Mouse (Mus musculus): ENCODE results near the gene Hscb.

Gene Hscb

DNA sequence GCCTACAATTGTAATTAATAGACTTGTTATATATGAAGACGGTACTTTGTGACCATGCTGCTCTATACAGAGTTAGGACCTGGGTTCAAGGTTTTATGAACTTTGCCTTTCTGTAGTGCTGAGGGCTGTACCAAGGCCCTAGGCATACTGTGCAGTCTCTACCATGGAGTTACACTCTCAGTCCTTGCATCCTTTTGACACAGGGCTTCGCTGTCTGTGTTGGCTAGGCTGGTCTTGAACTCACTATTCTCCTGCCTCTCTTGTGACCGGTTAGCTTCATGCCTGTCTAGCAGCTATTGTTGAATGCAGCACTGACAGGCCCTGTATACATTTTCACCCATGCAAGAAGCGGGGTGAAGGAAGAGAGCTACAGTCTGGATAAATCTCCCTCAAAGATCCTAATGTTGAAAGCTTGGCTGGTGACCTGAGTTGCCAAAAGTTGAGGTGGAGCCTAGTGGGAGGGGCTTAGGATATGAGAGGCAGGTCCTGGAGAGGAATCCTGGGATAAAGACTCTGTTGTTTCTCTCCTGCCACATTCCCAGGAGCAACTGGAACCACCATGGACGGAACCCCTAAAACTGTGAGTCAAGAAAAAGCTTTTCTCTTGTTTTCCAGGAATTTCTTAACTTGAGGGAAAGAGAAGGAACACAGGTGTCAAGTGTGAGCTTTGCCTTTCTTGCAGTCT lies 8.4 kb downstream of the Hscb start:
- no peak for DNase-seq (ENCODE audit: low spot score in 2 of 2)

DNA sequence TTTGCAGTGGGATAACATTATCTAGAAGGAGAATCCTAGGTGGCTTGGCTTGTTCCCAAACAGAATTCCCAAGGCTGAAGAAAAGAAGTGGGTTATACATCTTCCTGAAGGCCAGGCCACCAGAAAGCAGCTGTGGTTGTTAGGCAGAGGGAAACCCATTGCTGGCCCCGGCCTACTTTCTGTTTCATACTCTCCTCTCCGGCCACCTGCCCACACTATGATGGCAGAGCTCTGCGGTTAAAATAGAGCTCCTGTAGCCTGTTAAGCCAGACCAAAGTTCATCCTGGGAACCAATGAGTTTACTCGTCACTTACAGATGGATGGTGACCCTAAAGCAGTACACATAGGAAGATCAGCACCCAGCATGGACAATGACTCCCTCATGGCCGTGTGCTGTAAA lies 12.0 kb downstream of the Hscb start:
- no peak for DNase-seq (ENCODE audit: low spot score in 2 of 2)

GRCm38 (mm10) chr5:110826781-110827495 lies 12.6 kb downstream of the Hscb start:
- no peak for DNase-seq (ENCODE audit: low spot score in 2 of 2)

- DNase-seq (ENCODE audit: low spot score in 2 of 2), result no peak
These were observed 15.2 kb downstream of the Hscb start for GRCm38 (mm10) chr5:110824421-110824820.

DNA sequence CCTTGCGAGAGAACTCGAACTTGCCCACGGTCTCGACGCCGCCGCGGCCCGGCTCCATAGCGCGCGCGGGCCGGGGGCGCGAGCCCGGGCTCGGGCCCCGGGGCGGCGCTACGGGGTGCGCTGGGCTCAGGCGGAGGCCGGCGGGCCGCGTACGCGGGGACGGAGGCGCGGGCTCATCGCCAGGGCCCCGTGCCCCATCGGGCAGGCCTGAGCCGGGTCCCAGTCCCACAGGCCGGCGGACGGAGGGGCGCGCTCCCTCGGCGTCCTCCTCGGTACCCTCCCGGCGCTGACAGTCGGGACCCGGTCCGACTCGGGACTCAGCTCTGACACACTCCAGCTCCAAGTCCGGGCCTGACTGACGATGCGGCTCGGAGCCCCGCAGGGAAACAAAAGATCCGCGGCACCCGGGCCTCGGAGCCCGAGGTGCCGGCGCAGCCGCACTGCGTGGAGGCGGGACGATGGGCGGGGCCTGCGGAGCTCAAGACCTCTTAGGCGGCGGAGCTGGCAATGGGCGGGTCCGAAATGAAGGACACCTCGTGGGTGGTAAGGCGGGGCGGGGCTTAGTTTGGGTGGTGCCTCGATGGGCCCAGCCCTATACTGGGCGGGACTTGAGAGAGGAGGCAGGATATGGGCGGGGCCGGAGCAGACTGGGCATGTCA lies 29.8 kb downstream of the Hscb start, which contains the start of gene Ulk1:
Gene Ulk1, minus strand, starts transcription at position 431 of the 659 bp plus-strand sequence.
- peak; percentile 100 for DNase-seq (ENCODE audit: low spot score in 2 of 2)

DNA sequence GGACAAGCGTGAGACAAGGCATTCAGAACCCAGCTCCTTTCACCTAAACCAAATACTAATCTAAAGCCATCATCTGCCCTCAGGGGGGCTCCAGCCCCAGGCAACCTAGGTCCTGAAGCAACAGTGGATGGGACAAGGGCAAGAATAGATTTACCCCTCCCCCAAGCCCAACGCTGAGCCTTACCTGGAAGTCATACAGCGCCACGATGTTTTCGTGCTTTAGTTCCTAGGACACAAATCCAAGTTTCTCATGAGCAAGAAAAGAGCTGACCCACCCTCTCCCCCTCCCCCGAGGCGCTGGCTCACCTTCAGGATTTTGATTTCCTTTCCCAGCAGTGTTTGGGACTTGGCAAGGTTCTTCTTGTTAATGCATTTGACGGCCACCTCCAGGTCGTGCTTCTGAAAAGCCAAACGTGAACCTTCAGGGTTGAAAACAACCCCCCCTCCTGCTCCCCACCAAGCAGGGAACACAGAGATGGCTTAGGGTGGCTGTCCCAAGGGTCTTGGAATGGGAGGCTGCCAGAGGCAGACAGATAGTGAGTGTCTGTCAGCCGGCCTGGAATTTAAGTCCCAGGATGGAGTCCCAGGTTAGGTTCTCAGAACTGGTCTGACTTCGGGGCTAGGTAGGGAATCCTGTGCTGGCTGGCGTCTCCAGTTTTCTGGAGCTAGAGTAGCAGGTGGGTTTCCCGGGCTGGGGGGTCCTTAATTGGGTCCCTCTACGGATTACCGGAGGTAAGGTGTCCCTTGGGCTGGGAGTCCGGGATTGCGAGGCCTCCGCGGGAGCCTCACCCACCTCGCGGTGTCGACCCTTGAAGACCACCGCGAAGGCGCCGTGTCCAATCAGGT lies 30.5 kb downstream of the Hscb start:
- peak in 1 of 2 experiments; percentile 17 for DNase-seq (ENCODE audit: low spot score in 2 of 2)

DNA sequence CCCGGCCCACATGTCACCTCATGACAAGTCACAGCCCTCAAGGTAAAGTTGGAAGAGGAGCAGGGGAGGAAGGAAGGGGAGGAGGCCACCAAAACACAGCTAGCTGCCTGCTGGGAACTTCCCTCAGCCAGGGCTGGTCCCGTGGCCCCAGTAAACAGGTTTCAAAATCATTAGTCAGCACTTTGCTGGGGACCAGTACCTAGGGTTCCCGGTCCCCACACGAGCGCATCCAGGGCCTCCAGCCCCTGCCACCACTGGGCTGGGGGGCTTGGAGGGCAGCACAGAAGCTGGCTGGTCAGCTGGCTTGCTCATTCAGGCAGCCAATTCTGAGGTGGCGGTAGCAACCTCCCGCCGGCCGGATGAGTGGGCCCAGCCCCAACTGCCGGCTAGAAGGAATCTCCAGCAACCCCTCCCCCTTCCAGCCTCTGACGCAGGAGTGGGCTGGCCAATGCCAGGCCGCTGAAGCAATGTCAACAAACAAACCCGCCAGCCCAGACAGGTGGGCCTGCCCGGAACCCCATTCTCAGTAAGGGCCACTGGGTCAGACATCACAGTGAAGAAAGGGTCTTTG lies 31.4 kb downstream of the Hscb start:
- peak; percentile 62 to 76 for DNase-seq (ENCODE audit: low spot score in 2 of 2)

DNA sequence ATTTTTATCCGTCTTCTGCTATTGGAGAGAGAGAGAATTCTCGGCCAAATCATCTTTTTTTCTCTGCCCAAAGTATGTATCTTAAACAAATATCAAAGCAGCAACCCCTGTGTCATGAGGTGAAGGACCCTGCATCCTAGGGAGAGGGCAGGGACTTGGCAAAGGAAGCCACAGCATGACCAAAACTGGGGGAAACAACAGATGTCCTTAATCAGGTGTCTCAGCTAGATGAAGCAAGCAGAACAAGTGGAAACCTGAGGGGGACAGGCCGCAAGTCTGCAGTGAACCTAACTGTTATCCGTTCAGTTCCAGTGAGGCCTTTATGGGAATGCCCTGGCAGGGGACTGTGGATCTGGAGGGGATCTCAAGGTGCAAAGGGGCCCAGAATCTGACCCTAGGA lies 32.1 kb downstream of the Hscb start:
- DNase-seq (ENCODE audit: low spot score in 2 of 2), result no peak

DNA sequence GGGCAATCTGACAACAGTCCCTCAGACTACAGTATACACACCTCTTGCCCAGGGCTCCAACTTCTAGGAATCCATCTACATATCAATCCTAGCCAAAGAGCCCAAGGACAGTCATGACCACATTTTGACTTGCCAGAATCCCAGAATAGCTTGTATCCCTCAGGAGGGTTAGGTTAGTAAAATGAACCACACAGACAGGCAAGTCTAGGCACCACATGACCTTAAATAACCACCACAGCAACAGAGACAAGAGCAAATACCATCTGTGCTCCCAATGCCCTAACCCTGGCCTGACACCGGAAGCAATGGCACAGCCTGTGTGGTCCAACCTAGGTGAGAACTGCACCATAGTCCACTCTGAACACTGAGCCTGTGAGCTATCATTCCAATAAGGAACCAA lies 32.9 kb downstream of the Hscb start:
- DNase-seq (ENCODE audit: low spot score in 2 of 2), result no peak

GRCm38 (mm10) chr5:110806154-110806553 lies 33.4 kb downstream of the Hscb start:
- no peak for DNase-seq (ENCODE audit: low spot score in 2 of 2)

DNA sequence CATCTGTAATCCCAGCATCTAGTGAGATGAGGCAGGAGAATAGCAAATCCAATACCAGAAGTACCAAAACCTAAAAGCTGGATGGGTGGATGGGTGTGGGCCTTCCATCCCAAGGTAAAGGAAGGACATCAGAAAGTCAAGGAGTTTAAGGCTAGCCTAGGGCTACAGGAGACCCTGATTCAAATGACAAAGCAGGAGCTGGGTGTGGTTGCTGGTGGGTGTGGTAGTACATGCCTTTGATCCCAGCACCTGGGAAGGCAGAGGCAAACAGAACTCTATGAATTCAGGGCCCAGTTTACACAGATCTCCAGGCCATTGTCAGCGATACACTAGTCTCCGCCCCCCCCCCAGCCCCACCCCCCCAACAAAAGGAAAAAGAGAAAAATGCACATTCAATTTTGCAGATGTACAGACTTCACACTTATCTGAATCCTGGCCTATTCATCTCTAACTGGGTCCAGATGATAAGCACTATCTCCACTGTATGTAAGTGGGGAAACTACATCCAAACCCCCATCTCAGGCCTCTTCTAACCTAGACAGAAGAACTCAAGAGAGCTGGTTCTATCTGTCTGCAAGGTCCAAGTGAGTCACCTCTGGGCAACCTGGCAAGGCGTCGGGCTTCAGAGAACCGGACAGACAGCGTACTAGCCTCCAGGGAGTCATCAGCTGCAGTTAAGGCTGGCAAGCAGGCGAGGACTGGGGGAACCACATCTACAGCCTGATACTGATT lies 35.4 kb downstream of the Hscb start:
- DNase-seq (ENCODE audit: low spot score in 2 of 2), result no peak

- no peak for DNase-seq (ENCODE audit: low spot score in 2 of 2)
These were observed 36.8 kb downstream of the Hscb start for GRCm38 (mm10) chr5:110802809-110803208.

- DNase-seq (ENCODE audit: low spot score in 2 of 2), result no peak
These were observed 37.4 kb downstream of the Hscb start for GRCm38 (mm10) chr5:110802186-110802585.

DNA sequence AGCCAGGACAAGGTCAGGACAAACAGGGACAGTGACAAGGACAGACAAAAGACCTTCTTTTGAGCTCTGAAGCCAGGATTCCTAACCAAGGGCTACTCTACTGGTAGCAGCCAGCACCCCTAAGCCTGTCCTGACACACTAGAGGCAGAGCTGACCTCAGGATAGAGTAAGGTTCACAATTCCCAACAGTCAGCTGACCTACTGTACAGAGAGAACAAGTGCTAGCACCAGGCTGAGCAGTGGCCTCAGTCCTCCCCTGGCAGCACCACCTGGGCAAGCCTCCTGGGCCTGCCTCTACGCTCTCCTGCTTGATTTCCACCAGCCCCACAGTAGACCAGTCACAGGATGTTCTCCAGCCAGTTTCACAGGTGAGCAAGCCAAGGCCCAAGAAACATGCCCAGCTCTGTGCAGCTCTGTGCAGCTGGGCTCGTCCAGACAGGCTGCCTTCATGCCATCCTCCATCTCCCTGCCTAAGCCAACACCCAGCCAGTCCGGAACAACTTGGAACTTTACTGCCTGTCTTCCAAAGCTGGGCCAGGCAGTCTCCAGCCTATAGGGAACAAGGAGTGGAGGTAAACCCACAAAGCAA lies 38.4 kb downstream of the Hscb start:
- DNase-seq (ENCODE audit: low spot score in 2 of 2), result no peak

DNA sequence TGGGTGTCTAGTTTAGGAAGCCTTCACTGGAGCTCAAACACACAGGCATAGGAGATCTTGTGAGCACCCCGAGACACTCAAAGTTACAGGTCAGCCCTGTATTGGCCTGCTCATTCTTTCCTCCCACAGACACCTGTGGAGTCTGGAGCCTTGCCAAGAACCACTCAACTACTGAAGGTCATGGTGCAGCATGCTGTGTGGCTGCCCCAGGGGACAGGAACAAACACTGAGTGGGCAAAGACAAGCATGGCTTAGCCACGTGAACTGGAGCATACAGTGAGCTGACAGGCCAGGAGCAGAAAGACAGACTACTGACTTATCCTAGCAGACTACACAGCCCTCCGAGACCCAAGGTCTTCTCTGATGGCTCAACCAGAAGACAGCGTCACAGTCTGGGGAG lies 41.9 kb downstream of the Hscb start:
- no peak for DNase-seq (ENCODE audit: low spot score in 2 of 2)

GRCm38 (mm10) chr5:110794363-110794762 lies 45.2 kb downstream of the Hscb start:
- no peak for DNase-seq (ENCODE audit: low spot score in 2 of 2)

DNA sequence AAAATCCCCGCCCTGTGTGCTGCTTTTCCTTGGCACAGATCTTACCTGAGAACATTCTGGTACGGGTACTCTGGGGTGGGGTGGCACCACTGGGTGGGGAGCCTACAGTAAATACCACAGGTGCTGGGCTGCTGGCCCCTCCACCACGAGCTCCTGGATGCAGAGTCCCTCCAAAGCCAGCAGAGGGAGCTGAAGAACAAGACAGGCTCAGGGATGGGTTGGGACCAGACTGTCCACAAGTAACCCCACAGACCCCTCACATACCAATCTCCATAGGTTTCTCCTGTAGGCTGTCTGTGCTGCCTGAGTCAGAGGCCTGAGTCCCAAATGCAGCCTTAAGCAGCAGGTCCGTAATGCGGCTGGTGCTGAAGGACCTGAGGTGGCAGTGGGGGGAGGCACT lies 50.9 kb downstream of the Hscb start:
- DNase-seq (ENCODE audit: low spot score in 2 of 2), result peak in 1 of 2 experiments; percentile 35

- DNase-seq (ENCODE audit: low spot score in 2 of 2), result no peak
These were observed 53.3 kb downstream of the Hscb start for GRCm38 (mm10) chr5:110786081-110786835.

DNA sequence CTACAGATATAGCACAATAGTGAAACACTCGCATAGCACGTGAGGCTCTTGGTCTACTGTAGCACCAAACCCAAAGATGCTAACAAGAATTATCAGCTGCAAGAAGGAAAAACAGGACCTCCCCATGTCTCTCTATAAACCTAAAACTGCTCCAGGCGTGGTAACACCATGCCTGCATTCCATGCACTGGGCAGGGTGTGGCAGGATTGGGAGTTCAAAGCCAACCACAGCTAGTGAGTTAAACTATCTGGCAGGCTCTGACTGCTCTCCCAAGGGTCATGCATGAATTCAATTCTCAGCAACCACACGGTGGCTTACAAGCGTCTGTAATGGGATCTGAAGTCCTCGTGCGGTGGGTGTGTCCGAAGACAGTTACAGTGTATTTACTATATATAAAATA lies 56.4 kb downstream of the Hscb start:
- no peak for DNase-seq (ENCODE audit: low spot score in 2 of 2)
